Mouse (Mus musculus): Measurements from ENCODE around the gene Gm49383. TPM values are rescaled to one million over a fixed set of nuclear protein-coding genes. Genes with fewer than 3 reads are reported as not detected.
"Not testable (repeated sequence)": the region's sequence is repeated elsewhere in the genome, so short reads cannot be mapped to it uniquely, and the experiment has no call there.

Gm49383 gene
- total RNA-seq, 4 experiments from 2014 or later, result 1.9 to 3.9 (median 2.7) TPM

DNA sequence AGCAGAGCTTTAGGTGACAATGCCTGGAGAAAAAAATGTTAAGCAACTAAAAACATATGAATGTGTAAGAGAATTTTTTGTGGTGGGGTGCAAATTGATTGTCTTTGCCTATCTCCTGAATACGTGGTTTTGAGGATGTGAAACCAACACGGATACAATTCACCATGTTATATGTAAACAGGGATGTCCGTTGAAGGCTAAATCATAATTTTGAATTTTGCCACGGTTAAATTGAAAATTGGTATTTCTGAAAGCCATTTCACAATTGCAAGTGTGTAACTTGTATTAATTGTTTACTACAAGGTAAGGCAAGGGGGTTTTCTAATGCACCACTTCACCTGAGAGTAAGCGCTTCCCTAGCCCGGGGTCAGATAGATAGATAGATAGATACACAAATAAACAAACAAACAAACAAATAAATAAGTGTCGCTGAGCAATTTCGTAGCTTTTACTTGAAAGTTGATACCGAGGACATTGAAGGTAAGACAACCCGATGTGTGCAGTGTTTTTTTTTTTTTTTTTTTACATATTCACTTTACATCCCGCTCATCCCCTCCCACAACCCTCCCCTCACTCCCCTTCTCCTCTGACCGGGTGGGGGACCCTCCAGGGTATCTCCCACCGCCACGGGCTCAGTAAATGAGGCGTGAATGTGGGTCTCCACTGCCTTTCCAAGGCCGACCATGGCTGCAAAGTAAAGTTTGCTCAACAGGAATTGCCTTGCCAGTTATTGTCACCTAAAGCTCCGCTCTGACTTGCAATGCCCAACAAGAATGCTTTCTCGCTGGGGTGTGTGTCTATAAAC lies 29.0 kb downstream of the Gm49383 start:
- no peak for DNase-seq (ENCODE audit: low spot score in 2 of 2)

- DNase-seq (ENCODE audit: low spot score in 2 of 2), result not testable (repeated sequence)
These were observed 29.9 kb downstream of the Gm49383 start for GRCm38 (mm10) chr12:69166861-69167581.

DNA sequence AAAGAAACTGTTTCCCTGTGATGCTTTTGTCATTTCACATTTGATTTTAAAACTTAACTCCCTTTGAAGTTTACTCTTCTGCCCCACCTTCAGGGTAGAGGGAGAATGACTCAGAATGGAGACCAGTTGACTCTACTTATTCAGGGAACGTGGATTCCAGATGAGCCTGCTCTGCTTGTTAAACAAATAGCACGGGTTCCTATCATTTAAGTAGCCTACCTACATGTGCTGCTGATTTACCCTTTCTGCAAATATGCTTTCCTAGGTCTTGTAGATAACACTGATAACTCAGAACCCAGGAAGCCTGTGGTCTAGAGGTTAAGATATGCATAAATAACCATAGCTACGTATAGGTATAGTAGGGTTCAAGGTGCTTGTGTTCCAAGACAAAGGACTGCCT lies 32.0 kb downstream of the Gm49383 start:
- DNase-seq (ENCODE audit: low spot score in 2 of 2), result no peak

GRCm38 (mm10) chr12:69163586-69163985 lies 33.3 kb downstream of the Gm49383 start:
- DNase-seq (ENCODE audit: low spot score in 2 of 2), result not testable (repeated sequence)

GRCm38 (mm10) chr12:69160677-69161076 lies 36.2 kb downstream of the Gm49383 start:
- not testable (repeated sequence) for DNase-seq (ENCODE audit: low spot score in 2 of 2)

- no peak for DNase-seq (ENCODE audit: low spot score in 2 of 2)
These were observed 37.3 kb downstream of the Gm49383 start for GRCm38 (mm10) chr12:69159578-69159940.

- peak; percentile 95 to 97 for DNase-seq (ENCODE audit: low spot score in 2 of 2)
These were observed 37.9 kb downstream of the Gm49383 start, which contains the start of gene Rps29 for GRCm38 (mm10) chr12:69158765-69159577. Gene Rps29 (minus strand): TSS chr12:69159186.

GRCm38 (mm10) chr12:69158366-69158764 lies 38.5 kb downstream of the Gm49383 start:
- no peak for DNase-seq (ENCODE audit: low spot score in 2 of 2)

GRCm38 (mm10) chr12:69157107-69157506 lies 39.8 kb downstream of the Gm49383 start:
- DNase-seq (ENCODE audit: low spot score in 2 of 2), result no peak

DNA sequence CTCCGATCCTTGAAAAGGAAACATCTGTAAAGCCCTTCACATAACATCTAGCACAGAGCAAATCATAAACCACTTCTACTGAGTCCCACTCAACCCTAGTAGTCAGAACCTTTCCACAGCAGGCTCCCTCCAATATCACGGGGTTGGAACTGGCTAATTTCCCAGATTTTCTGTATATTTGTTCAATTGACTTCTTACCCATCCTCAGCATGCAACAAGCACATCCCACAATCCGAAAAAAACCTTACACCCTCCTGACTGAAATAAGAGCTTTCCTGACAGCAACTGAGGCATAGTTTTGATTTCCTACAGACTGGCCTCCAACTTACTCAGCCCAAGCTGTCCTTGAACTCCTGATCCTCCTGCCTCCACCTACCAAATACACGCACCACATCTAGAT lies 40.5 kb downstream of the Gm49383 start:
- no peak for DNase-seq (ENCODE audit: low spot score in 2 of 2)

DNA sequence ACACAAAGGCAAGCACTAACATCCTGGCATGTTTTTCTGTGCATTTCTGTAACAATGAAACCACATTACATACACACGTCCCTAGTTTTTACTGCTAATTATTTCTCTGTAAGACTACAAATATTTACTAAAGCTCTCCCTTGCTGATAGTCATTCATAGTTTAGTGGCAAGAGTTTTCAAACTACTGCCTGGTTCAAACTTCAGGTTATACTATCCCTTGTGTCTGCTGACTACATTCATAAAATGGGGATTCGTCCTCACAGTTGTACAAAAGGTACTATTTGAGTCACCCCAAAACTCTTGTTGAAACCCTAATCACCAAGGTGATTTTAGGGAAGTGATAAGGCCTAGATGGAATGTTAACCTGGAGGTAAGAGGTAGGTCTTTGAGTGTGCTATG lies 41.0 kb downstream of the Gm49383 start:
- no peak for DNase-seq (ENCODE audit: low spot score in 2 of 2)

- no peak for DNase-seq (ENCODE audit: low spot score in 2 of 2)
These were observed 46.9 kb downstream of the Gm49383 start for GRCm38 (mm10) chr12:69150049-69150448.

GRCm38 (mm10) chr12:69147166-69147735 lies 49.7 kb downstream of the Gm49383 start:
- no peak for DNase-seq (ENCODE audit: low spot score in 2 of 2)

- DNase-seq (ENCODE audit: low spot score in 2 of 2), result no peak
These were observed 53.4 kb downstream of the Gm49383 start for GRCm38 (mm10) chr12:69143460-69143859.

- DNase-seq (ENCODE audit: low spot score in 2 of 2), result no peak
These were observed 57.1 kb downstream of the Gm49383 start for GRCm38 (mm10) chr12:69139841-69140240.

DNA sequence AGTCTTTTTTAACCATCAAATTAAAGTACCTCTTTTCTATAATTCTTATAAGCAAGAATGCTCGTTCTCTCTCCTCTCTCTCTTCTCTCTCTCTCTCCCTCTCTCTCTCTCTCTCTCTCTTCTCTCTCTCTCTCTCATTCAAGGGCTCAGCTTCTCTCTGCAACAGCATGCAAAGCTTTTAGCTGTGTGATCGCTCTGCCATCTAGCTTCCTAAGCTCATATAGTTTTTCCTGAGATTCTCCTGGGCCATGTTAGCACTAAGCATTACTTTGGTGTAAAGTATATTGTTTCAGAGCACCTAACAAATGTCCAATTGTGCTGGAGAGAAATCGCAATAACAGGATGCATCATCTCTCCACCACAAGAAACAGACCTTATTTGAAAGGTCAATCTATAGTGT lies 57.7 kb downstream of the Gm49383 start:
- no peak for DNase-seq (ENCODE audit: low spot score in 2 of 2)

Small RNA genes lying within 50 kb of the gene (microRNA-seq; reads per million reads assigned to microRNA genes)
- gene Gm47287, result not detected
- not detected for gene Gm47295

Other genes starting within 250 kb of the Gm49383 start
- gene Rps29, start 37.9 kb downstream of the Gm49383 start, total RNA-seq (2022), result 1,000 to 10,000 TPM in 2 of 4 experiments, 100 to 1,000 TPM in 2; 850 to 1,105 (median 983) TPM
- gene Lrr1, start 28.3 kb downstream of the Gm49383 start, total RNA-seq (2022), result not detected
- 100 to 1,000 TPM; 298 to 379 (median 321) TPM for gene Rpl36al, start 13.0 kb downstream of the Gm49383 start, total RNA-seq (2022)
- 1 to 10 TPM; 5.6 to 8.5 (median 6.2) TPM for gene Mgat2, start 12.9 kb downstream of the Gm49383 start, total RNA-seq (2022)
- under 1 TPM; 0.29 to 0.91 (median 0.54) TPM for gene Dnaaf2, start 1.3 kb upstream of the Gm49383 start, total RNA-seq (2022)
- gene Gm49384, start 7.2 kb upstream of the Gm49383 start, total RNA-seq (2022), result 1 to 10 TPM; 1.8 to 2.6 (median 2.1) TPM
- under 1 TPM in 3 of 4 experiments, not detected in 1; 0.15 to 0.27 (median 0.24) TPM for gene Pole2, start 31.1 kb upstream of the Gm49383 start, total RNA-seq (2022)
- 10 to 100 TPM; 22.0 to 28.8 (median 24.8) TPM for gene Klhdc1, start 44.1 kb upstream of the Gm49383 start, total RNA-seq (2022)
- gene Klhdc2, start 99.6 kb upstream of the Gm49383 start, total RNA-seq (2022), result 100 to 1,000 TPM; 110 to 144 (median 128) TPM
- 10 to 100 TPM; 15.6 to 21.4 (median 17.5) TPM for gene Nemf, start 160.1 kb upstream of the Gm49383 start, total RNA-seq (2022)
- 10 to 100 TPM; 18.4 to 23.3 (median 21.9) TPM for gene Arf6, start 175.0 kb upstream of the Gm49383 start, total RNA-seq (2022)
- under 1 TPM in 1 of 4 experiments, not detected in 3; 0.49 TPM for gene Gm9887, start 175.4 kb upstream of the Gm49383 start, total RNA-seq (2022)